Mouse (Mus musculus) megakaryocyte, embryonic 14.5 days (primary cell): ENCODE measurements around the gene Cherp.

Source experiments
- FLI1 ChIP-seq: IDR thresholded peaks from 2 replicates; pipeline ENCODE4 v1.6.1; 2012; ENCODE audit warnings: low read length, inconsistent platforms, mixed read lengths
- GATA1 ChIP-seq: IDR thresholded peaks from 3 replicates; pipeline ENCODE4 v1.6.1; 2012; ENCODE audit warnings: mixed read lengths, low read length, inconsistent platforms, borderline replicate concordance

DNA sequence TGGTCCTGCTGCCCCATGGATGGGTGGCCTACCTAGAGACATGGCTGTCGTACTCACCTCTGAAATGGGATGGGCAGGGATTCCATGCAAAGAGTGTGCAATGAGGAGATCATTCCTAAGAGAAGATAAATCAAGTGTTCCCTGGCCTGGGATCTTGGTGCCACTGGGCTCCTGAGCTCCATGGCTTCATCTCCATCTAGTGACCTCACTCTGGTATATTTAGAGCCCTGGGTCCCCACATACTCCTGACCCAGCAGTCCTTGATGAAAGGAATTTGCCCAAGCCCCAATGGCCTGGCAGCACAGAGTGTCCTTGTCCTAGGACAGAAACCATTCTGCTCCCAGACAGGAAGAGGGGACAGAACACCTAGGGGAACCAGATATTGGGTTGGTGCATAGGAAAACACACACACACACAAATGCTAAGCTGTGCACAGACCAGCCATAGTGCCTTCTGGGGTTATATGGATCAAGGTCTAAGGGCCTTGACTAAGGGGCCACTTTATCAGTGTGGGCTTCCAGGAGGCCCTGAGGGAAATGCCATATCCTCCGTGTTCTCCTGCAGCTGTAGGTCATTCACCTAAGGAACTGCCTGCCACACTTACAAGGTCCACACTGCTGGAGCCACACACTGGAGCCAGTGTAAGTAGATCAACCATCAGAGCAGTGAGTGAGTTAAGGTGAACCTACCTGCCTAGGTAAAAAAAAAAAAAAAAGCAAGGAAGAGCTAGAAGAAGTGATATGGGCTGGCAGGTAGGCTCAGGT, 24.7 kb upstream of the Cherp start:
- TF ChIP-seq GATA1, result no peak
- TF ChIP-seq FLI1, result no peak
